Mouse (Mus musculus): ENCODE measurements around the gene H2-T22. TPM values are rescaled to one million over a fixed set of nuclear protein-coding genes. Genes with fewer than 3 reads are reported as not detected.
A peak's percentile ranks its signal among the peaks of the same experiment; 100 is the strongest.

H2-T22 gene
- total and polyA plus RNA-seq, 2 experiments, result 110 to 138 TPM

GRCm38 (mm10) chr17:36028879-36029619 is 13.5 kb downstream of the H2-T22 start:
- Histone ChIP-seq H3K27ac (replicated peaks; ENCODE audit: insufficient read depth, low read depth, low read length) (no peak overlapping the region), H3K36me3 (ENCODE audit: control insufficient read depth, insufficient read depth, low read length) (no peaks in the 10 kb centered on the region), H3K4me1 (ENCODE audit: control insufficient read depth, insufficient read depth, low read length) (peaks cover 14% of the 10 kb centered on the region), H3K27me3 (ENCODE audit: control insufficient read depth, insufficient read depth, low read length) (no peaks in the 10 kb centered on the region), H3K79me2 (ENCODE audit: control insufficient read depth, insufficient read depth, low read length) (peaks cover 6% of the 10 kb centered on the region; the same call in 1 of the 2 replicates), H3K4me3 (ENCODE audit: insufficient read depth, low read depth, low read length) (no peak overlapping the region), H3K9ac (ENCODE audit: low read depth, low read length) (no peak overlapping the region)
- WGBS, result 97% methylated on average over 7 of the region's 7 CpGs
- TF ChIP-seq POLR2A (IDR thresholded peaks at IDR 0.05; ENCODE audit: extremely low read depth, insufficient read depth, low read length) (no peak), CTCF (IDR thresholded peaks at IDR 0.05; ENCODE audit: low read depth, low read length) (no peak)
- no peak for DNase-seq (ENCODE audit: extremely low read depth, low read depth, low spot score)

GRCm38 (mm10) chr17:36027663-36028062 is 14.9 kb downstream of the H2-T22 start:
- Histone ChIP-seq H3K27me3 (ENCODE audit: control insufficient read depth, insufficient read depth, low read length) (no peaks in the 10 kb centered on the region), H3K9ac (ENCODE audit: low read depth, low read length) (no peak overlapping the region), H3K36me3 (ENCODE audit: control insufficient read depth, insufficient read depth, low read length) (no peaks in the 10 kb centered on the region), H3K4me3 (ENCODE audit: insufficient read depth, low read depth, low read length) (no peak overlapping the region), H3K4me1 (ENCODE audit: control insufficient read depth, insufficient read depth, low read length) (peaks cover 18% of the 10 kb centered on the region), H3K27ac (replicated peaks; ENCODE audit: insufficient read depth, low read depth, low read length) (no peak overlapping the region), H3K79me2 (ENCODE audit: control insufficient read depth, insufficient read depth, low read length) (peaks cover 6% of the 10 kb centered on the region; the same call in 1 of the 2 replicates)
- 87% methylated on average over 4 of the region's 4 CpGs for WGBS
- TF ChIP-seq CTCF (IDR thresholded peaks at IDR 0.05; ENCODE audit: low read depth, low read length) (no peak), POLR2A (IDR thresholded peaks at IDR 0.05; ENCODE audit: extremely low read depth, insufficient read depth, low read length) (no peak)
- DNase-seq (ENCODE audit: extremely low read depth, low read depth, low spot score), result no peak

- DNase-seq (ENCODE audit: extremely low read depth, low read depth, low spot score), result no peak
- H3K9ac ChIP-seq (ENCODE audit: low read depth, low read length), result no peak overlapping the region
- H3K4me3 ChIP-seq (ENCODE audit: insufficient read depth, low read depth, low read length), result no peak overlapping the region
- no peaks in the 10 kb centered on the region for H3K79me2 ChIP-seq (ENCODE audit: control insufficient read depth, insufficient read depth, low read length)
- no peaks in the 10 kb centered on the region for H3K36me3 ChIP-seq (ENCODE audit: control insufficient read depth, insufficient read depth, low read length)
- peaks cover 15% of the 10 kb centered on the region for H3K4me1 ChIP-seq (ENCODE audit: control insufficient read depth, insufficient read depth, low read length)
- TF ChIP-seq POLR2A (IDR thresholded peaks at IDR 0.05; ENCODE audit: extremely low read depth, insufficient read depth, low read length) (no peak), CTCF (IDR thresholded peaks at IDR 0.05; ENCODE audit: low read depth, low read length) (no peak)
- H3K27me3 ChIP-seq (ENCODE audit: control insufficient read depth, insufficient read depth, low read length), result no peaks in the 10 kb centered on the region
- WGBS, result 77% methylated on average over 4 of the region's 4 CpGs
- no peak overlapping the region for H3K27ac ChIP-seq (replicated peaks; ENCODE audit: insufficient read depth, low read depth, low read length)
Measured at GRCm38 (mm10) chr17:36025901-36026300, 16.6 kb downstream of the H2-T22 start.

DNA sequence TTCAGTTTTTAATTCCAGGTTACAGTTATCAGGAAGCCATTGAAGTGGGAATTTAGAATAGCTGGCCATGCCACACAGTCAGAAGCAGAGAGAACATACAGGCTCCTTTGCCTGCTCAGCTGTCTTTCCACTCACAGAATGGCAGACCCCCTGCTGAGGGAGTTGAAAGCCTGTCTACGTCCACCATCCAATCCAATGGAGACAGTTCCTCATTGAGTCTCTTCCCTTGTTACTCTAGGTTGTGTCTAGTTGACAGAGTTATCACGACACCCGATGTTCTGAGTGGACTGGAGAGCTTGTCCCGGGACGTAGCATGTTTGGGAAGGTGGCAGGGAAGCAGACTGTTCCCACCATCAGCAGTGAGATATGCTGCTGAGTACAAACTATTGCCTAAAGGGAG is 17.4 kb downstream of the H2-T22 start:
- H3K79me2 ChIP-seq (ENCODE audit: control insufficient read depth, insufficient read depth, low read length), result no peaks in the 10 kb centered on the region
- TF ChIP-seq POLR2A (IDR thresholded peaks at IDR 0.05; ENCODE audit: extremely low read depth, insufficient read depth, low read length), result no peak
- TF ChIP-seq CTCF (IDR thresholded peaks at IDR 0.05; ENCODE audit: low read depth, low read length), result no peak
- no peak overlapping the region for H3K9ac ChIP-seq (ENCODE audit: low read depth, low read length)
- peaks cover 11% of the 10 kb centered on the region for H3K4me1 ChIP-seq (ENCODE audit: control insufficient read depth, insufficient read depth, low read length)
- H3K27me3 ChIP-seq (ENCODE audit: control insufficient read depth, insufficient read depth, low read length), result no peaks in the 10 kb centered on the region
- 77% methylated on average over 5 of the region's 5 CpGs for WGBS
- no peak overlapping the region for H3K4me3 ChIP-seq (ENCODE audit: insufficient read depth, low read depth, low read length)
- DNase-seq (ENCODE audit: extremely low read depth, low read depth, low spot score), result no peak
- H3K27ac ChIP-seq (replicated peaks; ENCODE audit: insufficient read depth, low read depth, low read length), result no peak overlapping the region
- H3K36me3 ChIP-seq (ENCODE audit: control insufficient read depth, insufficient read depth, low read length), result no peaks in the 10 kb centered on the region

GRCm38 (mm10) chr17:36023710-36024654 is 18.6 kb downstream of the H2-T22 start:
- no peaks in the 10 kb centered on the region for H3K27me3 ChIP-seq (ENCODE audit: control insufficient read depth, insufficient read depth, low read length)
- peak overlapping the region; percentile 29 for H3K27ac ChIP-seq (replicated peaks; ENCODE audit: insufficient read depth, low read depth, low read length)
- H3K4me3 ChIP-seq (ENCODE audit: insufficient read depth, low read depth, low read length), result no peak overlapping the region
- no peaks in the 10 kb centered on the region for H3K79me2 ChIP-seq (ENCODE audit: control insufficient read depth, insufficient read depth, low read length)
- H3K36me3 ChIP-seq (ENCODE audit: control insufficient read depth, insufficient read depth, low read length), result no peaks in the 10 kb centered on the region
- 39% methylated on average over 9 of the region's 9 CpGs for WGBS
- TF ChIP-seq POLR2A (IDR thresholded peaks at IDR 0.05; ENCODE audit: extremely low read depth, insufficient read depth, low read length), result no peak
- TF ChIP-seq CTCF (IDR thresholded peaks at IDR 0.05; ENCODE audit: low read depth, low read length), result no peak
- peak; percentile 30 for DNase-seq (ENCODE audit: extremely low read depth, low read depth, low spot score)
- H3K4me1 ChIP-seq (ENCODE audit: control insufficient read depth, insufficient read depth, low read length), result peaks cover 9% of the 10 kb centered on the region
- H3K9ac ChIP-seq (ENCODE audit: low read depth, low read length), result no peak overlapping the region

All from liver, adult 2 months (tissue).